Mouse (Mus musculus): ENCODE results near the gene Madd. TPM values are rescaled to one million over a fixed set of nuclear protein-coding genes. Genes with fewer than 3 reads are reported as not detected.

The Madd gene
- polyA plus RNA-seq (2014; fragmentation: Nextera tagmentation; extraction: Ambion mirVana): 20.9 and 30.0 TPM in 2 replicates

GRCm38 (mm10) chr2:91183711-91184405 is at the start of gene Madd:
Madd (minus strand) TSS chr2:91183837.
- no peaks in the 10 kb centered on the region for H3K9me3 ChIP-seq (replicated peaks; ENCODE audit: control insufficient read depth, low read length)
- no peak for DNase-seq (ENCODE audit: low spot score)
- peak within 1 kb of the TSS; percentile 92 for H3K4me2 ChIP-seq (ENCODE audit: low read length)
- H3K4me1 ChIP-seq (ENCODE audit: control insufficient read depth, insufficient read depth, low read length): peaks cover 15% of the 10 kb centered on the region
- 73% methylated on average over 15 of the region's 15 CpGs for WGBS
- ATAC-seq: no peak
- no peaks in the 10 kb centered on the region for H3K27me3 ChIP-seq (replicated peaks; ENCODE audit: control insufficient read depth, insufficient read depth, low read length)
- H3K36me3 ChIP-seq (ENCODE audit: control insufficient read depth, insufficient read depth, low read length): no peaks in the 10 kb centered on the region
- peak within 1 kb of the TSS; percentile 81 for H3K4me3 ChIP-seq (ENCODE audit: low read depth, low read length)
- peak within 1 kb of the TSS; percentile 84 for H3K9ac ChIP-seq (ENCODE audit: low read length)
- H3K27ac ChIP-seq (ENCODE audit: low read depth, low read length): peak within 1 kb of the TSS; percentile 90

- 75% methylated on average over 2 of the region's 2 CpGs for WGBS
- ATAC-seq (no peak), DNase-seq (ENCODE audit: low spot score) (no peak)
- Histone ChIP-seq H3K9me3 (replicated peaks; ENCODE audit: control insufficient read depth, low read length) (no peaks in the 10 kb centered on the region), H3K27me3 (replicated peaks; ENCODE audit: control insufficient read depth, insufficient read depth, low read length) (no peaks in the 10 kb centered on the region), H3K4me2 (ENCODE audit: low read length) (no peak overlapping the region), H3K9ac (ENCODE audit: low read length) (no peak overlapping the region), H3K4me1 (ENCODE audit: control insufficient read depth, insufficient read depth, low read length) (no peaks in the 10 kb centered on the region), H3K36me3 (ENCODE audit: control insufficient read depth, insufficient read depth, low read length) (no peaks in the 10 kb centered on the region), H3K27ac (ENCODE audit: low read depth, low read length) (no peak overlapping the region), H3K4me3 (ENCODE audit: low read depth, low read length) (no peak overlapping the region)
Measured at GRCm38 (mm10) chr2:91229735-91230134, 46.1 kb upstream of the Madd start.

DNA sequence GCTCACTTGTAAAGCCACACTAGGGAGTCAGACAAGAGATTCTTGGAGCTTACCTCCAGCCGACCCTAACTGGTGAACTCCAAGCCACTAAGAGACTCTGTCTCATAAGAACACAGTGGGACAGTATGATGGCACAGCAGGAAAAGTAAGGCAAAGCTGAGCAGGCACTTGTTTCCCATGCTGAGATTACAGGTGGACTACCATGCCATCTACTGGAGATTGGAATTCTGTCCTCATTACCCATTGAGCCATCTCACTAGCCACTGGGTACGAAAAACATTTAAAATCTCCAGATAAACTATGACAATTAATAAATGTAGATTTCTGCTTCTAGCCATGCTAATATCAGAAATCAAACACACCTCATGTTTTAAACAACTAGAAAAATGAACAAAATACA is 40.0 kb upstream of the Madd start:
- Histone ChIP-seq H3K27ac (ENCODE audit: low read depth, low read length) (no peak overlapping the region), H3K36me3 (ENCODE audit: control insufficient read depth, insufficient read depth, low read length) (no peaks in the 10 kb centered on the region), H3K9me3 (replicated peaks; ENCODE audit: control insufficient read depth, low read length) (no peaks in the 10 kb centered on the region), H3K4me3 (ENCODE audit: low read depth, low read length) (no peak overlapping the region), H3K4me2 (ENCODE audit: low read length) (no peak overlapping the region), H3K9ac (ENCODE audit: low read length) (no peak overlapping the region), H3K4me1 (ENCODE audit: control insufficient read depth, insufficient read depth, low read length) (no peaks in the 10 kb centered on the region), H3K27me3 (replicated peaks; ENCODE audit: control insufficient read depth, insufficient read depth, low read length) (no peaks in the 10 kb centered on the region)
- 75% methylated on average over 2 of the region's 2 CpGs for WGBS
- ATAC-seq (no peak), DNase-seq (ENCODE audit: low spot score) (no peak)

DNA sequence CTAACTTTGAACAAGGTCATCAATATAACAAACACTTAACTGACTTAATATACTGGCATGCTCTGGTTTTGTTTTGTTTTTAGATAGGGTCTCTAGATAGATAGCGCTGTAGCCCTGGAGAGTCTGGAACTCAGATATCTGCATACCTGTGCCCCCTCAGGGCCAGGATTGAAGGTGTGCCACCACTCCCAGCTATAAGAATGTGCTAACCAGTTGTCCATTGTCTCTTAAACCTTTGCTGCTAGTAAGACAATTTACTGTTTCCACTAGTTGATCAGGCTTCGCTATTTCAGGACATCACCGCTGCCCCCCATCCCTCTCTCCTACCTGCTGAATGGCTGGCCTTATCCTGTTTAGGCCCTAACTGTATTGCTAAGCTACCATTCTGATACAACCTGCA is 36.9 kb upstream of the Madd start:
- Histone ChIP-seq H3K27ac (ENCODE audit: low read depth, low read length) (no peak overlapping the region), H3K4me2 (ENCODE audit: low read length) (no peak overlapping the region), H3K4me3 (ENCODE audit: low read depth, low read length) (no peak overlapping the region), H3K4me1 (ENCODE audit: control insufficient read depth, insufficient read depth, low read length) (no peaks in the 10 kb centered on the region), H3K9ac (ENCODE audit: low read length) (no peak overlapping the region), H3K27me3 (replicated peaks; ENCODE audit: control insufficient read depth, insufficient read depth, low read length) (no peaks in the 10 kb centered on the region), H3K9me3 (replicated peaks; ENCODE audit: control insufficient read depth, low read length) (no peaks in the 10 kb centered on the region), H3K36me3 (ENCODE audit: control insufficient read depth, insufficient read depth, low read length) (peaks cover 9% of the 10 kb centered on the region; the same call in 1 of the 2 replicates)
- DNase-seq (ENCODE audit: low spot score): no peak
- WGBS: over 99% methylated on average over 3 of the region's 3 CpGs
- ATAC-seq: no peak

DNA sequence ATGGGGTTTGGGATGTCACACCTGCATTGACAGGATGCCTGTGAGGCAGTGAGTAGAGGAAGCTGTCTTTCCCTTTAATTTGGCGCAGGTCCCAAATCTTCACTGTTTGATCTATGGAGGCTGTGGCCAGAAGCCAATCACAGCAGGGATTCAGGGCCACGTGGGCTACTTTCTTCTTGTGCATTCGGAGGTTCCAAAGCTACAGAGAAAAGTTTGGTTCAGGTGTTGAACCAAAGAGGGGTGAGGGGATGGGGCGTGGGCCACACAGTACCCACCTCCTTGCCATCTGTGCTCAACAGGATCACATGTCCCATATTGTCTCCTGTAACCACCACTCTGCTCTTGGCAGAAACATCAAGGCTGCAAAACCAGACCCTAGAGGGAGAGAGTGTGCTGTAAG is 33.4 kb upstream of the Madd start:
- ATAC-seq: peak; percentile 46
- Histone ChIP-seq H3K36me3 (ENCODE audit: control insufficient read depth, insufficient read depth, low read length) (peaks cover 26% of the 10 kb centered on the region), H3K27ac (ENCODE audit: low read depth, low read length) (no peak overlapping the region), H3K4me2 (ENCODE audit: low read length) (no peak overlapping the region), H3K9me3 (replicated peaks; ENCODE audit: control insufficient read depth, low read length) (no peaks in the 10 kb centered on the region), H3K9ac (ENCODE audit: low read length) (no peak overlapping the region), H3K4me3 (ENCODE audit: low read depth, low read length) (no peak overlapping the region), H3K27me3 (replicated peaks; ENCODE audit: control insufficient read depth, insufficient read depth, low read length) (no peaks in the 10 kb centered on the region), H3K4me1 (ENCODE audit: control insufficient read depth, insufficient read depth, low read length) (no peaks in the 10 kb centered on the region)
- peak; percentile 59 for DNase-seq (ENCODE audit: low spot score)
- 47% methylated on average over 4 of the region's 4 CpGs for WGBS

DNA sequence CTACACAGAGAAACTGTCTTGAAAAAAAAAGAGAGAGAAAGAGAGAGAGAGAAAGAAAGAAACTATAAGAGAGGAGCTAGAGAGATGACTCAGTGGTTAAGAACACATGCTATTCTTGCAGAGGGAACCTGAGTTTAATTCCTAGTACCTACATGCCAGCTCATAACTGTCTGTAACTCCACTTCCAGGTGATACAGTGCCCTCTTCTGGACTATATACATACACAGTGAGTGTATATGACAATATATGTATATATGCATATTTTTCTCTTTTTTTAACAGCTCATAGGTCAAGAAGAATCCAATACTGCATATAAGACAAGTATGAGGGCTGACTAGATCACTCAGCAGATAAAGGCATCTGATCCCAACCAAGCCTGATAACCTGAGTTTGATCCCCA is 29.7 kb upstream of the Madd start:
- no peak overlapping the region for H3K4me3 ChIP-seq (ENCODE audit: low read depth, low read length)
- H3K36me3 ChIP-seq (ENCODE audit: control insufficient read depth, insufficient read depth, low read length): peaks cover 60% of the 10 kb centered on the region
- no peak overlapping the region for H3K4me2 ChIP-seq (ENCODE audit: low read length)
- H3K9ac ChIP-seq (ENCODE audit: low read length): no peak overlapping the region
- H3K27me3 ChIP-seq (replicated peaks; ENCODE audit: control insufficient read depth, insufficient read depth, low read length): no peaks in the 10 kb centered on the region
- ATAC-seq: no peak
- no peaks in the 10 kb centered on the region for H3K9me3 ChIP-seq (replicated peaks; ENCODE audit: control insufficient read depth, low read length)
- no peak overlapping the region for H3K27ac ChIP-seq (ENCODE audit: low read depth, low read length)
- no peaks in the 10 kb centered on the region for H3K4me1 ChIP-seq (ENCODE audit: control insufficient read depth, insufficient read depth, low read length)
- no peak for DNase-seq (ENCODE audit: low spot score)

- ATAC-seq: no peak
- H3K36me3 ChIP-seq (ENCODE audit: control insufficient read depth, insufficient read depth, low read length): peaks cover 62% of the 10 kb centered on the region
- 92% methylated on average over 9 of the region's 9 CpGs for WGBS
Measured at GRCm38 (mm10) chr2:91206254-91206775, 22.7 kb upstream of the Madd start.

DNA sequence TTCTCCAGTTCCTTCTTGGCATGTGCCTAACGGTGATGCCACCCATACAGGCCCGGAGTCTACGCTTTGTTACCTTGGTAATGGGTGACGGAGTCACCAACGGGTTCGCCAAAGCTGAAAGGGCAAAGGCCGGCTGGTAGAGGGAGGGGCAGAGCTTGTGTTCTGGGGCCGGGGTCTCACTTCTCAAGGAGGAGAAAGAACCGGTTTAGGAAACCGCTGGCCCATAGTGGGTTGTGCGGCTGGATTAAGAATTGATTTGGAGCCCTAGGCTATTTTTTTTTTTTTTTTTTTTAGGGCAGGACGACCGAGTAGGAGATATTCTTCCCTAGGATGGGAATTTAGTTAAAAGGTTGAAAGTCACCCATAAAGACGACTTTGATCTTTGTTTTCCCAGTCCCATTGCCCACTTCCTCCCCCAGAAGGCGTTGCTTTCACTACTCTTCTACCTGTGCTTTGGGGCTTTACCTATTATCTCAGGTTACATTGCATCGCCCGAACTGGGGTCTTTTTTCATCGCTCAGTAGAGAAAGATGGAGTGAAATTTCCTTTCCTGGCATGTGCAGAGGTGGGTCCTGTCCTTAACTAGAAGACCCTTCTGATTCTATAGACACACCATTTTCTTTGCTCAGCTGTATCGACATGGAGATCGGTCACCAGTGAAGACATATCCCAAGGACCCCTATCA is 19.5 kb upstream of the Madd start:
- WGBS: 15% methylated on average over 20 of the region's 20 CpGs
- ATAC-seq: no peak
- H3K27ac ChIP-seq (ENCODE audit: low read depth, low read length): peak overlapping the region; percentile 89

More at GRCm38 (mm10) chr2:91206254-91206775, 22.7 kb upstream of the Madd start:
- H3K4me3 ChIP-seq (ENCODE audit: low read depth, low read length): no peak overlapping the region
- H3K9me3 ChIP-seq (replicated peaks; ENCODE audit: control insufficient read depth, low read length): no peaks in the 10 kb centered on the region
- no peak overlapping the region for H3K9ac ChIP-seq (ENCODE audit: low read length)
- no peak overlapping the region for H3K4me2 ChIP-seq (ENCODE audit: low read length)
- peaks cover 15% of the 10 kb centered on the region for H3K4me1 ChIP-seq (ENCODE audit: control insufficient read depth, insufficient read depth, low read length)
- no peak for DNase-seq (ENCODE audit: low spot score)
- H3K27me3 ChIP-seq (replicated peaks; ENCODE audit: control insufficient read depth, insufficient read depth, low read length): no peaks in the 10 kb centered on the region
- H3K27ac ChIP-seq (ENCODE audit: low read depth, low read length): no peak overlapping the region

More for the DNA sequence above, 19.5 kb upstream of the Madd start:
- peaks cover 15% of the 10 kb centered on the region for H3K4me1 ChIP-seq (ENCODE audit: control insufficient read depth, insufficient read depth, low read length)
- H3K36me3 ChIP-seq (ENCODE audit: control insufficient read depth, insufficient read depth, low read length): peaks cover 32% of the 10 kb centered on the region
- peak overlapping the region; percentile 93 for H3K9ac ChIP-seq (ENCODE audit: low read length)
- no peaks in the 10 kb centered on the region for H3K27me3 ChIP-seq (replicated peaks; ENCODE audit: control insufficient read depth, insufficient read depth, low read length)
- H3K4me3 ChIP-seq (ENCODE audit: low read depth, low read length): peak overlapping the region; percentile 58
- no peak for DNase-seq (ENCODE audit: low spot score)
- H3K9me3 ChIP-seq (replicated peaks; ENCODE audit: control insufficient read depth, low read length): no peaks in the 10 kb centered on the region
- H3K4me2 ChIP-seq (ENCODE audit: low read length): peak overlapping the region; percentile 79
